Mouse (Mus musculus) spleen, postnatal 10 days (tissue): ENCODE measurements around the gene Cphx2.
"Not testable (repeated sequence)": the region's sequence is repeated elsewhere in the genome, so short reads cannot be mapped to it uniquely, and the experiment has no call there.

Source experiments
- DNase-seq, 2 experiments: peaks; one replicate each; pipeline ENCODE4 v3.0.0; 2021 to 2022; ENCODE audit warnings: low spot score in 2 of 2

Gene Cphx2

GRCm38 (mm10) chr14:26081216-26081615 lies at the start of gene Cphx2:
TSS of gene Cphx2 (plus strand) at chr14:26081516.
- DNase-seq: not testable (repeated sequence)

- DNase-seq: not testable (repeated sequence)
Measured at GRCm38 (mm10) chr14:26034364-26034763, 47.0 kb upstream of the Cphx2 start.

DNA sequence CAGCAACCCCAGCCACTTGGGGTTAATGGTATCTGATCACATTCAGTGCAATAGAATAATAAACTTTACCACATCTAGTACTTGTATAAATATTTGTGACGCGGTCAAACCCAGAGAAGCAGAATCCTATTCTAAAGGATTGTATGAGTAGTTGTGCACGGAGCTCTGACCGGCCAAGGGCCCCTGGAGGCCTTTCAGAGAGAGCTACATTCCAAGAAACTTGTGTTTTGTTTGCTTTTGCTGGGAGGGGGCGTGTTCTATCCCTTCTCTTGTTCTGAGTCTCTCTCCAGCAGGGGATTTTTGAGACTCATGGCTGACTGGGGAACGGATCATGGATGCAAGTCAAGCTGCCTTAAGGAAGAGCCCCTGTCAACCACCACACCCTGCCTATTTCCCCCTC lies 45.9 kb upstream of the Cphx2 start:
- DNase-seq: not testable (repeated sequence)

DNA sequence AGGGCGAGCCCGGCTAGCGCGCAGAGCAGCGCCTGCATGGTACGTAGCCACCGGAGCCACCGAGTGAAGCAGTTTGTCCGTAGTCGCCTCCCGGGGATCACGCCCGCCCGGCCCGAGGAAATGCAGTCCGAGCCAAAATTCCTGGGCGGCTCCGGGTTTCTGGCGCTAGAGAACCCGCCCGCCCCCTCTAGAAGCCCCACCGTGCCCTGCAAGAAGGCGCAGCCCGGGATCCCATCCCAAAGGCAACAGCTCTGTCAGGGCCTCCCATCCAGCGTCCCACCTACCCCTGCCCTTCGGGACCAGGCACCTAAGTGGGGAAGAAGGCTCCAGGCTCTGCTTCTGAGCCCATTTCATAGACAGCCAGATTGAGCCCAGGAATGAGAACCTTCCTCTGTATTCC lies 38.7 kb upstream of the Cphx2 start, which contains the start of gene Gm9780:
Gene Gm9780, minus strand, starts transcription at position 101 of the 400 bp plus-strand sequence.
- not testable (repeated sequence) for DNase-seq

GRCm38 (mm10) chr14:26045007-26045406 lies 36.3 kb upstream of the Cphx2 start:
- not testable (repeated sequence) for DNase-seq

DNA sequence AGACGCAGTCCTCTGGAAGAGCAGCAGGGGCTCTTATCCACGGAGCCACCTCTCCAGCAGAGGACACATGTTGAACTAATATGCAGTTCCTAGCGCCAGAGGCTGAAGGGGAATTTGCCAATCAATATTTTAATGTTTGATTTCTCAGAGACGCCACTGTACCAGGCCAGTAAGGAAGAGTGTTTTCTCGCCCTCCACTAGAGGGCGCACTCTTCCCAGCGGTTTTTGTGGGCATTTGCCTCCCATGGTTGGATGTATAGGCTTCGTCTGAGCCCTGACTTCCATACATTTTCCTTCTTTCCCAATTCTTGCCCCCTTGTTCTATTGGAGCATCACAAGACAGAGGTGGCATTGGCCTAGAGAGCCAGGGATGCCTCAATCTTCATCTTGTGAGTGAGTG lies 34.3 kb upstream of the Cphx2 start:
- not testable (repeated sequence) for DNase-seq

- not testable (repeated sequence) for DNase-seq
Measured at GRCm38 (mm10) chr14:26048767-26049166, 32.5 kb upstream of the Cphx2 start.

DNA sequence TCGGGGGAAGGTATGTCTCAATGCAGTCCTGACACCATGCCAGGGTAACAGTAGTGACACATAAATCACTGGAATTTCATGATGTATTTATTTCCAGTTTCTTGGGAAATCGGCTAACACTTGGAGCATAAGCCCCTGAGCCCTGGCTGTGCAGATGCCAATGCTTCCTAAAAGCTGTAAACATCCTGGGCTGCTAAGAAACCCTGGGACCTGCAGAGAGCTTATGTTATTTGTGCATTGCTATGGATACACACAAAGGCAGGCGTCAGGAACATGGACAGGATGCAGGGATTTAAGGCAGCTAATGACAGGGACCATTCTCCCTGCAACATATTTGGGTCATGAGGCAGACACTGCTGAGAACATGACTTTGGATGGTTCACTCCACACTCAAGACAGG lies 23.1 kb upstream of the Cphx2 start:
- DNase-seq: not testable (repeated sequence)

GRCm38 (mm10) chr14:26059362-26059761 lies 22.0 kb upstream of the Cphx2 start:
- DNase-seq: not testable (repeated sequence)

DNA sequence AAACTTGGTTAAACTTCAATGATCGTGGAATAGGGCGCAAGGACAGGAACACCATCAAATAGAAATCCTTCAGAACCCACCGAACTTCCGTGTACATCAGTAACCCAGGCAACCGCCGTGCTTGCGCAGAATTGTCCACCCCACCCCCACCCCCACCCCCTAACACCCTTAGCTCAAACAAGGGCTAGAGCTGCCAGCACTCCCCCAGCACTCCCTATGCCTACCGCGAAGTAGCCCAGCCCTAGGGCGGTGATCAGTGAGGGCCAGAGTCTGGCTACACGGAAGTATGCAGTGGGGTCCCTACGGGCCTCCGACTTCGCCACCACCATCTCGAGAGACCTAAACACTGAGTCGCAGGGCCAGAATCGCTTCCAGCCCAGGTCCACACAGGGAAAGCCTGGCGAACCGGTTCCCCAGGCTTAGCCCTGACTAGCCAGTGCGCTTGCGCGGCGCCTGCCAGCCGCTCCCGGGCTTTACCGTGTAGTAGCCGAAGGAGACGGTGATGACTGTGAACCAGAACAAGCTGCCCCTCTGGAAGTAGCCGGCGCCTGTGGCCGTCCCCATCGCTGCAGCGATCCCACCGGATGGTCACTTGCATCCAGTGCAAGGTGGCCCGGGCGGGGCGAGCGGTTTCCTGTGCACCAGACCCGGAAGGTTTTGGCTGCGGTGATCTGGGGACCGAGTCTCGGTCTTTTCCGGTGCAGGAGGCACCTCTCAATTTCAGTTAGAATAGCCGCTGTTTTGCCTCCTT lies 14.6 kb upstream of the Cphx2 start:
- DNase-seq: not testable (repeated sequence)

DNA sequence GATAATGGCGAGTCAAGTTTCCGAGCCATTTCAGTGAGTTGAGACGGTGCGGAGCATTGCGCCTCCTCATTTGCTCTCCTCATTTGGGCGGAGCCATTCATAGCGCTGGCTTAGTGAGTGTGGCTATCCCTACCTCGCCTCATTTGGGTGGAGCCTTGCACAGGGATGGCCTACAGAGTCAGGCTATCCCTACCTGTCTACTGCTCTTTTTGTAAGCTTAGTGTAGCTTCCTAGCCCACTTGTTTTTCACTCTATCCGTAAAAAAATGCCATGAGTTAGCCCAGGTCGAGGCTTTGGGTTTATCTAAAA lies 14.0 kb upstream of the Cphx2 start, which contains the start of gene Tmem254c:
Gene Tmem254c, minus strand, starts transcription at position 31 of the 309 bp plus-strand sequence.
- DNase-seq: not testable (repeated sequence)

DNA sequence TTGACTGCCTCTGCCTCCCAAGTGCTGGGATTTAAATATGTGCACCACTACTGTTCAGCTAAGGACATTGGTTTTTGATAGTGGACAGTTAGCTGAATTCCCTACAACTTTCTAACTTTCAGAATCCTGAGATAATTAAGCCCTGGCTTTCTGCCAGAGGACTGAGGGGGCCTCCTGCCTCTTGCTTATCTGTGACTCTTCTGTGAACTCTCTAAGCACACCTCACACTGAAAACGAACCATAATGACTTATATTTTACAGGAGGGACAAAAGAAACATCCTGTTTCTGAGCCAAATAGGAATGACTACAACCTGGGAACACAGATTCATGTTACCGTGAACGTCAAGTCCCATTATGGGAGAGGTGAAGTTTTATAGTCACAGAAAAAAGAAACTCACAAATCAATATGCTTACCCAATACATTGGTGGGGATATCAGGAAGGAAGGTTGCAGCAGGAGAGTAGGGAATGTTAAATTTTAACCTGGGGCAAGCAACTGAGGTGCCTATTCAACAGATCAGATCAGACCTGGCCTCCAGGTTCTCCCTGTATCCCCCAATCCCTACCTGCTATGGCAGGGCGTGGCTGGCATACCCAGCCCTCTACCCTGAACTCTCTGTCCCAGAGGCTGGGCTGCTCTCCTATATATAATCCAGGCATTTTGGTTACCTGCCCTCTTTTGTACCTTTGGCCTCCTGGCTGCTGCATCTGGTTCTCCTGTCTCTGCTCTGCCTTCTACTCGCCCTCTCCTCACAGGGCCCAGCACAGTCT lies 4.5 kb upstream of the Cphx2 start:
- not testable (repeated sequence) for DNase-seq

DNA sequence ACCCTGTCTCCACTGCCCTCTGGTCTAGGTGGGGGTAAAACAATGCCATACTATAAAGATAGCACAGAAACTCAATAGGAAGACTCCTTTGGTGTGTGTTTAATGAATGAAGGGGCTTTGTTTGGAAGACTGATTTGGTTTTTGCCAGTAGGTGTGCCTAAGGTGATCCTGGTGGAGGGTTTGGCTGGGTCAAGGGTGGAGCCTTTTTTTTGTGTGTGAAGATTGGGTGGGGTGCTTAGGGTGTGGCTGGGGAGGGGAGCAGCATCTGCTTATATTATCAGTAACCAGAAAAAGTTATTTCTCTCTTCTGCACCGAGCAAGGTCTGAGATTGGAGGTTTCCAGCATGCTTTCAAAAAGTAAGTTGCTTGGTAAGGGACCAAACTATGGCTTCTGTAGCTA lies 681 bp downstream of the Cphx2 start, which contains the start of gene Cphx3:
Gene Cphx3, plus strand, starts transcription at position 301 of the 400 bp plus-strand sequence.
- DNase-seq: not testable (repeated sequence)

- not testable (repeated sequence) for DNase-seq
Measured at GRCm38 (mm10) chr14:26097622-26098021, 16.3 kb downstream of the Cphx2 start.

GRCm38 (mm10) chr14:26118150-26118549 lies 36.8 kb downstream of the Cphx2 start, which contains the start of gene Duxbl2:
TSS of gene Duxbl2 (plus strand) at chr14:26118349.
- DNase-seq: not testable (repeated sequence)

DNA sequence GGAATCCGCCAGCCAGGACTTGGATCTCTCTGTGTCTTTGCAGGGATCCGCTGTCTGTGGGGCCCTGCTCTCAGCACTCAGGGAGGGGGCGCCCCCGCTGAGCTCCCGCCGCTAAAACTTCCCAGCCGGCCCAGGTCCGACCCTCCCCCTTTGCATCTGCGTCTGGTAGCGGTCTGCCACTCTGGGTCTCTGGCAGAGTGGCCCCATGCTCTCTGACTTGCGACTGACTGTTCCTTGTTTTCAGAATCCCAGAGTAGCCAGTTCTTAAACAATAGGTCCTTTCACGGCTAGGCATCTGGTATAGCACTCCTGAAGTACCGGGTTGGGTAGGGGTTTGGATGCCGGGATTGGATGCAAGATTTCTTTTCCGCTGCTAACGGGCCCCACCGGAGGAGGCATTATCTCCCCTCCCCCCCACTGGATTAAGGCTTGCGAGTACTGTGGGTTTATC lies 37.3 kb downstream of the Cphx2 start:
- DNase-seq: not testable (repeated sequence)

GRCm38 (mm10) chr14:26119095-26119494 lies 37.8 kb downstream of the Cphx2 start:
- DNase-seq: not testable (repeated sequence)
